Mouse (Mus musculus) bone marrow, adult 2 months (tissue): ENCODE data around the gene Fam122b. TPM values are rescaled to one million over a fixed set of nuclear protein-coding genes. Genes with fewer than 3 reads are reported as not detected.

Source experiments
- H3K27ac ChIP-seq: fragments of 200-500 bp; 2 replicates; pipeline ENCODE4 v1.5.1; 2012; ENCODE audit warnings: low read depth, mild to moderate bottlenecking, control low read depth, inconsistent platforms, low read length; ENCODE audit not compliant: control insufficient read depth, poor library complexity, insufficient read depth
- H3K4me1 ChIP-seq: fragments of 200-500 bp; 2 replicates; pipeline ENCODE4 v1.6.1; 2011; ENCODE audit warnings: low read length; ENCODE audit not compliant: control insufficient read depth, insufficient read depth
- H3K4me3 ChIP-seq: fragments of 200-500 bp; replicated peaks from 2 replicates; pipeline ENCODE3; 2011; ENCODE audit warnings: mild to moderate bottlenecking, low read depth, low read length, control low read depth; ENCODE audit not compliant: control insufficient read depth
- CTCF ChIP-seq: fragments of 200-500 bp; IDR thresholded peaks from 2 replicates; pipeline ENCODE4 v1.5.1; 2011; ENCODE audit warnings: low read length, control low read depth; ENCODE audit not compliant: control insufficient read depth, insufficient read depth
- POLR2A ChIP-seq: fragments of 200-500 bp; IDR thresholded peaks from 2 replicates; pipeline ENCODE4 v1.6.1; 2011; ENCODE audit warnings: low read depth, mild to moderate bottlenecking, control low read depth, low read length, borderline replicate concordance; ENCODE audit not compliant: control insufficient read depth
- WGBS: fragments of 180-500 bp; shearing (Covaris S2); methylation state at CpG from one replicate; pipeline ENCODE4 v1.1.7; 2018; 5-methylcytosine and 5-hydroxymethylcytosine counted together
- polyA plus RNA-seq: library from polyadenylated mRNA; stranded (reverse); fragments of >200 nt; gene quantifications from 2 replicates; pipeline ENCODE4 v1.2.4, GENCODE M21; 2011; ENCODE audit warnings: low replicate concordance; ENCODE audit not compliant: missing spikeins, insufficient read depth, insufficient read length

The Fam122b gene
- polyA plus RNA-seq, 1 experiment, result 4.7 TPM

DNA sequence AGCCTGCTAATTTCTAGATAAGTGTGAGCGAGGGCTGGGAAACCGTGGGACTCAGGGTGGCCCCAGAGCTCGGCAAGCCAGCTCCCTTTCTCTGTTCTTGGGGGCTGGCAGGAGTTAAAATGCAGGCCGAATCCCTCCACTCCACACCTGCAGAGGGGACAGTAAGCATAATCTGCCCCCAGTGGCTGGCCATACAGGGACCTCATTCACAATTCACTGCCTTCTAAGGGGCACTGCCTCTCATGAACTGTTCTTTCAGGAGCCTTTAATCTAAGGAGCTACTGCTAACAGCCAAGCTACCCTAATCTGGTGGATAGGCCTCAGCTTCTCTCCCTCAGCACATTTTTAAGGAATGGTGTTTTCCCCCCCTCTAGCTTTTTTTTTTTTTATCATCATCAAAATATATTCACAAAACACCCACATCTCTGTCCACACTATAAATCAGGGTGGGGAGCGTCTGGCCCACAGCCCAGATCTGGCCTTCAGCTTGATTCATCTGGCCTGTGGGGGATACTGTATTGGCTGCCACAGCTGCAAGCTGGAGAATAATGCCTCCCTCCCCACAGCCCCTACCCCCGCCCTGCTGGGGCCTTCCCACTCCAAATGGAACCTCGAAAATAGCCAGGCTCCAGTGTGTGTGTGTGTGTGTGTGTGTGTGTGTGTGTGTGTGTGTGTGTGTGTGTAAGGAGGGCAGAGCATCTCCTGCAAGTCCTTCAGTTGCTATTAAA is 57.7 kb downstream of the Fam122b start:
- 63% methylated on average over 7 of the region's 7 CpGs for WGBS
- Histone ChIP-seq H3K4me3 (no peak overlapping the region), H3K27ac (no peak overlapping the region), H3K4me1 (no peaks in the 10 kb centered on the region)
- no peak for TF ChIP-seq POLR2A
- no peak for TF ChIP-seq CTCF

GRCm38 (mm10) chrX:53209431-53209830 is 60.2 kb downstream of the Fam122b start:
- WGBS, result 78% methylated on average over 7 of the region's 7 CpGs
- no peak overlapping the region for H3K27ac ChIP-seq
- no peak for TF ChIP-seq POLR2A
- no peak for TF ChIP-seq CTCF

DNA sequence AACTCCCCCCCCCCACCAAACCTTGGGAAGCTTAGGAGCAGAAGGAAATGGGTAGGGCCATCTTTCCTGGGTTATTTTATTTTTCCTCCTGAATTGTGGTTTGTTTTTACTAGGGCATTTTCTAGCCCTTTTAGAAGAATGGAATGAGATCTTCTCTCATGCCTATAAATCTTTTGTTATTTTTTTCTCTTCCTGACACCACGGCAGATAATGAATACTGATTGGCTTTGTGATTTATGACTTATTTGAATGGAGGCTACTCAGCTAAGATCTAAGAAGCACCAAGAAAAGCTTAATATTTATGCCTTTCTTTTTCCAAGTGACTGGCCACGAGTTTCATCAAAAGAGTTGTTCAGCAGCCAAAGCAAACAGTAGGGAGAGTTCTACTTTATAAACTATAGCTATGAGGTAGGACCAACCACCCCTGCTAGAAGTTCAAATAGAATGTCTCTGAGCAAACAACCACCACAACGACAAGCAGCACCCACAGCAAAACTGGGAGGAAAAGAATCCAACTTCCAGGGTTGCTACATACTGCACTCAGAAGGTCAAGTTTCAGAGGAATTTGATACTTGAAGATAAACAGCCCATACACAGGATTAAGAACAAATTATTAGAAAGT is 64.8 kb downstream of the Fam122b start:
- 44% methylated on average over 3 of the region's 3 CpGs for WGBS
- no peaks in the 10 kb centered on the region for H3K4me1 ChIP-seq
- no peak overlapping the region for H3K4me3 ChIP-seq
- no peak for TF ChIP-seq POLR2A
- no peak for TF ChIP-seq CTCF
- no peak overlapping the region for H3K27ac ChIP-seq

More at GRCm38 (mm10) chrX:53209431-53209830, 60.2 kb downstream of the Fam122b start:
- no peaks in the 10 kb centered on the region for H3K4me1 ChIP-seq
- no peak overlapping the region for H3K4me3 ChIP-seq

DNA sequence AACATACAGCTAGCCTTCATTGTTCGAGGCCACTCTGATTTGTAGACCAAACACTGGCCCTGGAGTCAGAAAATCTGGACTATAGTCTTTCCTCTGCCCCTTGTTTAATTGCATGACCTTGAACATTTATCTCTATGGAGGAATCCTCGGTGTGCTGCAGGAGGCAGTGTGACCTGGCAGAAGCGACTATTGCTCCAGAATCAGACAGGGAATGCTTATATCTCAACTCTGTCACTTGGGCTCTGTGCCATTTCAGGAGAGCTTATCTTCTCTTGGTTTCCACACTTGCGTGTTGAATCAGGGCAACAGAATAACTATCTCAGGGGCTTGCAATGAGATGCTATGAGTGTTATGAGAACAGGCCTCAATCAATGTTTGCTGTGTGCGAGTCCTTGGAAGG is 68.0 kb downstream of the Fam122b start:
- H3K4me1 ChIP-seq, result no peaks in the 10 kb centered on the region
- no peak overlapping the region for H3K4me3 ChIP-seq
- 68% methylated on average over 5 of the region's 5 CpGs for whole genome bisulfite sequencing
- TF ChIP-seq POLR2A, result no peak
- no peak for TF ChIP-seq CTCF
- H3K27ac ChIP-seq, result no peak overlapping the region

- H3K4me3 ChIP-seq, result no peak overlapping the region
- WGBS, result 74% methylated on average over 4 of the region's 4 CpGs
- H3K4me1 ChIP-seq, result no peaks in the 10 kb centered on the region
- H3K27ac ChIP-seq, result no peak overlapping the region
- TF ChIP-seq CTCF (no peak), POLR2A (no peak)
These were observed 71.9 kb downstream of the Fam122b start for GRCm38 (mm10) chrX:53197681-53198080.

- TF ChIP-seq POLR2A (no peak), CTCF (no peak)
- H3K27ac ChIP-seq, result no peak overlapping the region
- H3K4me3 ChIP-seq, result no peak overlapping the region
- 70% methylated on average over 5 of the region's 5 CpGs for WGBS
- H3K4me1 ChIP-seq, result no peaks in the 10 kb centered on the region
These were observed 73.2 kb downstream of the Fam122b start for GRCm38 (mm10) chrX:53196392-53196791.

Other genes starting within 250 kb of the Fam122b start
- gene Plac1, start 29.7 kb downstream of the Fam122b start, polyA plus RNA-seq, result not detected in 2 replicates
- not detected in 2 replicates for gene Fam122c, start 3.6 kb upstream of the Fam122b start, polyA plus RNA-seq
- gene Mospd1, start 100.7 kb upstream of the Fam122b start, polyA plus RNA-seq, result 5.8 and 14.4 TPM in 2 replicates
- not detected in 2 replicates for gene Etd, start 165.1 kb upstream of the Fam122b start, polyA plus RNA-seq